Mouse (Mus musculus) forebrain, embryonic 16.5 days (tissue): ENCODE data around the gene Epha6. TPM values are rescaled to one million over a fixed set of nuclear protein-coding genes. Genes with fewer than 3 reads are reported as not detected.

Source experiments
- ATAC-seq: fragments of 200-750 bp; cut with Nextera tagmentation; 2 replicates; pipeline ENCODE4 v1.8.0; 2017; ENCODE audit warnings: mild to moderate bottlenecking, moderate library complexity
- H3K27ac ChIP-seq: fragments of 300-500 bp; sonication (generic); 2 replicates; pipeline ENCODE4 v1.5.1; 2014; ENCODE audit warnings: low read length, control low read depth
- H3K27me3 ChIP-seq: fragments of 300-500 bp; sonication (generic); replicated peaks from 2 replicates; pipeline ENCODE4 v1.6.1; 2014; ENCODE audit warnings: low read length; ENCODE audit not compliant: control insufficient read depth, insufficient read depth
- H3K36me3 ChIP-seq: fragments of 300-500 bp; sonication (generic); 2 replicates; pipeline ENCODE4 v1.6.1; 2014; ENCODE audit not compliant: control insufficient read depth, insufficient read depth
- H3K4me1 ChIP-seq: fragments of 300-500 bp; sonication (generic); replicated peaks from 2 replicates; pipeline ENCODE4 v1.6.1; 2014; ENCODE audit warnings: low read length; ENCODE audit not compliant: control insufficient read depth, insufficient read depth
- H3K4me2 ChIP-seq: fragments of 300-500 bp; sonication (generic); 2 replicates; pipeline ENCODE4 v1.6.1; 2014; ENCODE audit warnings: mild to moderate bottlenecking, low read length, control low read depth
- H3K4me3 ChIP-seq: fragments of 300-500 bp; sonication (generic); replicated peaks from 2 replicates; pipeline ENCODE4 v1.5.1; 2014; ENCODE audit warnings: mild to moderate bottlenecking, low read length, control low read depth
- H3K9ac ChIP-seq: fragments of 300-500 bp; sonication (generic); replicated peaks from 2 replicates; pipeline ENCODE4 v1.6.1; 2014; ENCODE audit warnings: low read depth, low read length, control low read depth
- H3K9me3 ChIP-seq: fragments of 300-500 bp; sonication (generic); 2 replicates; pipeline ENCODE4 v1.6.1; 2016; ENCODE audit warnings: low read length; ENCODE audit not compliant: control insufficient read depth
- WGBS: fragments of 180-500 bp; shearing (Covaris S2); extraction: QIAGEN DNeasy Blood & Tissue Kit; methylation state at CpG from one replicate; pipeline ENCODE4 v1.1.7; 2014; 5-methylcytosine and 5-hydroxymethylcytosine counted together
- polyA plus RNA-seq: library from polyadenylated mRNA; unstranded; fragments of >200 nt; fragmentation: Nextera tagmentation; extraction: Ambion mirVana; gene quantifications from 2 replicates; pipeline ENCODE4 v1.2.1, GENCODE M21; 2015

Gene Epha6
- polyA plus RNA-seq, 1 experiment from 2014 or later = 5.5 TPM

DNA sequence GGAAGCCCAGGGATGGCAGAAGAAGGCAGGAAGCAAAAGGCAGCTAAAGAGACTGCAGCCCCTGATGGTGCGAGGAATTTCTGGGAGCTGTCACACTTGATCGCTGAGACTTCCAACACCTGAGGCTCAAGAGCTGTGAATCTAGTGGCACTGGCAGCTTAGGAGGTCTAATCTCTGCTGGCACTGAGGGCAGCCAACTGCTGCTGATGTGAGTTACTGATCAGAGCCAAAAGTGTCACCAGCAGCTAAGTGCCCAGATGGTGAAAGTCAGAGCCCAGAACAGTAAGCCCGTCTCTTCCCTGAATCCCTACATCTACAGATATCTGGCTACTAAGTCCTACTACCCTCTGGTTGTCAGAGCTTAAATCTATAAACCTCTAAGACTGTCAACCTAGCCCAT, 518.4 kb downstream of the Epha6 start:
- Histone ChIP-seq H3K27ac (no peak overlapping the region), H3K4me2 (no peak overlapping the region), H3K36me3 (no peaks in the 10 kb centered on the region), H3K27me3 (no peaks in the 10 kb centered on the region), H3K9me3 (no peaks in the 10 kb centered on the region), H3K9ac (no peak overlapping the region), H3K4me1 (no peaks in the 10 kb centered on the region), H3K4me3 (no peak overlapping the region)
- WGBS = 72% methylated on average over 3 of the region's 3 CpGs
- ATAC-seq = no peak

GRCm38 (mm10) chr16:60070457-60071112, 534.7 kb downstream of the Epha6 start:
- H3K9me3 ChIP-seq = no peaks in the 10 kb centered on the region
- no peaks in the 10 kb centered on the region for H3K27me3 ChIP-seq
- no peak overlapping the region for H3K27ac ChIP-seq
- H3K9ac ChIP-seq = no peak overlapping the region
- ATAC-seq = no peak
- H3K4me1 ChIP-seq = no peaks in the 10 kb centered on the region
- H3K4me3 ChIP-seq = no peak overlapping the region
- no peak overlapping the region for H3K4me2 ChIP-seq
- no peaks in the 10 kb centered on the region for H3K36me3 ChIP-seq
- WGBS = 78% methylated on average over 10 of the region's 10 CpGs

DNA sequence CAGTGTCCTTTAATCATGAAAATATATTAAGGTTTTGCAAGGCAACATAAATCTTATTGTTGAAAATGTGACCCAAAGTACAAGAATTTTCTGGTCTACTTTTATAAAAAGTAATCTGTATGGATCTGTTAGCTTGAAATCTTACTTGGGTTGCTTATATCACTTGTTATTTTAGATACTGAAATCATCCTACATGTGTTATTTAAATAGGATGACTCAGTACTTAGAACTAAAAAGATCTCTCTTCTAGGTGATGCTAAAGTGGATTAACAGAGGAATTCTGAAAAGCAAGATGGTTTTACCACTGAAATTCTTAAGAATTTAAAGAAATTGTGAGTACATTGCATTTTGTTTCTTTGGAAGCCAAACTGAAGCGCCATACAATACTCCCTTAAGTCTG, 561.5 kb downstream of the Epha6 start:
- WGBS = 79% methylated on average over 1 of the region's 1 CpGs
- no peaks in the 10 kb centered on the region for H3K27me3 ChIP-seq
- no peaks in the 10 kb centered on the region for H3K4me1 ChIP-seq
- H3K9ac ChIP-seq = no peak overlapping the region
- ATAC-seq = no peak
- no peaks in the 10 kb centered on the region for H3K36me3 ChIP-seq
- no peak overlapping the region for H3K4me2 ChIP-seq
- H3K9me3 ChIP-seq = no peaks in the 10 kb centered on the region
- H3K4me3 ChIP-seq = no peak overlapping the region
- no peak overlapping the region for H3K27ac ChIP-seq

GRCm38 (mm10) chr16:60028381-60028780, 577.0 kb downstream of the Epha6 start:
- H3K4me3 ChIP-seq = no peak overlapping the region
- no peak overlapping the region for H3K4me2 ChIP-seq
- H3K27me3 ChIP-seq = no peaks in the 10 kb centered on the region
- H3K9ac ChIP-seq = no peak overlapping the region
- no peaks in the 10 kb centered on the region for H3K9me3 ChIP-seq
- H3K4me1 ChIP-seq = no peaks in the 10 kb centered on the region
- no peaks in the 10 kb centered on the region for H3K36me3 ChIP-seq
- WGBS = 83% methylated on average over 1 of the region's 1 CpGs
- no peak for ATAC-seq
- H3K27ac ChIP-seq = no peak overlapping the region

DNA sequence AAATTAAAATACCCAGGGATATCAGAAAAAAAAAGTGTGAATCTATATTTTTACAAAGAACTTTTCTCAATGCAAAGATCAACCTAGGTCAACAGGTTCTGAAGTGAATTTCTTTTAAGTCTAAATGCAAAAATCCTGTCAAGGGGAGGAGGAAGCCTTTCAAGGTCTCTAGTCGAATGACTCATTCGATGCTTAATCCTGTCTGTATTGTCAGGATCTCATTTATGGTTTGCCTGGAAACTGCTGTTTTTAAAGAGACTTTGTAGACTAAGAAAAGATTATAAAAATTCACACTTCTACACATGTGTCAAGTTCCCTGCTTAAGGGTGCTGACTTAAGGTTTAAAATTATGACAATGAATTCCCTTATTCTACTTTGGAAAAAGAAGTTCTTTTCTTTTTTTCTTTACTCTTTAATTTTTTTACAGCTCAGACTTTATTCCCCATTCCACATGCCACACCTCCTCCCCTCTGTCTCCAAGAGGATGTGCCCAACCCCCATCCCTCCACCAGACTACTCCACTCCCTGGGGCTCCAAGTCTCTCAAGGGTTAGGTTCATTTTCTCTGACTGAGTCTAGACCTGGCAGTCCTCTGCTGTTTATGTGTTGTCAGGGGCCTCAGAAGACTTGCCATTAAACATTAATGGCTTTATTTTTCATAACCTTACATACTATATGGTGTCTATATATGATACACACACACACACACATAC, 598.3 kb downstream of the Epha6 start:
- Histone ChIP-seq H3K36me3 (no peaks in the 10 kb centered on the region), H3K27ac (no peak overlapping the region), H3K9ac (no peak overlapping the region), H3K27me3 (no peaks in the 10 kb centered on the region), H3K9me3 (no peaks in the 10 kb centered on the region), H3K4me3 (no peak overlapping the region), H3K4me2 (no peak overlapping the region), H3K4me1 (no peaks in the 10 kb centered on the region)
- WGBS = 16% methylated on average over 2 of the region's 2 CpGs
- no peak for ATAC-seq

- ATAC-seq = peak; percentile 74
- H3K4me3 ChIP-seq = no peak overlapping the region
Measured at GRCm38 (mm10) chr16:59969816-59970215, 635.5 kb downstream of the Epha6 start.

DNA sequence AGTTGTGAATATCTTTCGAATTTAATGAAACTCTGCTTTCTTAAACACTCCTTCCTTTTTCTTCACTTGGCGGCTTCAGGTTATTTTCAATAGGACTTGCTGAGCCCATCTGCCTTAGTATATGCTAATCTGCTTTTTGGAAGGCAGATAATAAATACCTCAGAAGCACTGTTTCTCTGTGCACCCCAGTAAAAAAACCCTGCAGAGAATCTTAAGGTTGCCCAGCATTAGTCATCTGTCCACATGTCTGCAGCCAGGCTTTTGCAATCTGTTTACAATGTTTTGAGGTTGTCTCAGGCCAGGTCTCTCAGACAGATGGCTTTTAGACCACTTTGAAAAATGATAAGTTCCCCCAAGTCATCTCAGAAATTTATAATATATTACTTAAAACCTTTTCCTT, 649.6 kb downstream of the Epha6 start:
- H3K9me3 ChIP-seq = no peaks in the 10 kb centered on the region
- ATAC-seq = no peak
- 70% methylated on average over 2 of the region's 2 CpGs for WGBS
- no peaks in the 10 kb centered on the region for H3K27me3 ChIP-seq
- no peak overlapping the region for H3K4me3 ChIP-seq
- H3K4me1 ChIP-seq = no peaks in the 10 kb centered on the region; the same call in 1 of the 2 replicates
- H3K4me2 ChIP-seq = no peak overlapping the region
- no peak overlapping the region for H3K9ac ChIP-seq
- H3K36me3 ChIP-seq = no peaks in the 10 kb centered on the region
- H3K27ac ChIP-seq = no peak overlapping the region

More at GRCm38 (mm10) chr16:59969816-59970215, 635.5 kb downstream of the Epha6 start:
- H3K27me3 ChIP-seq = no peaks in the 10 kb centered on the region
- no peaks in the 10 kb centered on the region for H3K36me3 ChIP-seq
- H3K4me1 ChIP-seq = 0 out of 2 replicates have a peak, but pooled peaks cover 2% of the 10 kb centered on the region
- H3K27ac ChIP-seq = no peak overlapping the region
- WGBS = 15% methylated on average over 4 of the region's 4 CpGs
- no peak overlapping the region for H3K4me2 ChIP-seq
- no peaks in the 10 kb centered on the region for H3K9me3 ChIP-seq
- no peak overlapping the region for H3K9ac ChIP-seq

DNA sequence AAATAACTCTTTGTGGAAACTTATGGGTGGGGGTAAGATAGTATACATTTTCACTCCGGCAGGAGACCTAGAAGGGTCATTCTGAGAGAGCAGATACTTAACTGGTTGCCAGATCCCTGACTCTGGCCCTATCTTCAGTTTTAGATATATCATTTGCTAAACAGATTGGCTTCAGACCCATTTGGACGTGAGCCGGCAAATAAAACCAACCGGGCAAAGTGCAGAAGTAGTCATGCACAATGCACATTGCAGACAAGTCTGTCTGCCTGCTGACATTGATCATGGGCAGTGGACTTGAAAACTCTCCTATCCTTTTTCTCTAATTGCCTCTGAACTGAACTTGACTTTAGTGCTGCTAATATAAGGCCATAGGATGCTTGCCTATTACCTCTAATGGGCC, 681.6 kb downstream of the Epha6 start:
- Histone ChIP-seq H3K4me2 (no peak overlapping the region), H3K9ac (no peak overlapping the region), H3K4me1 (no peaks in the 10 kb centered on the region), H3K9me3 (no peaks in the 10 kb centered on the region), H3K27me3 (no peaks in the 10 kb centered on the region), H3K27ac (no peak overlapping the region), H3K4me3 (no peak overlapping the region), H3K36me3 (no peaks in the 10 kb centered on the region)
- 83% methylated on average over 4 of the region's 4 CpGs for WGBS
- ATAC-seq = no peak

GRCm38 (mm10) chr16:59880073-59880472, 725.3 kb downstream of the Epha6 start:
- ATAC-seq = no peak
- no peaks in the 10 kb centered on the region for H3K27me3 ChIP-seq
- no peak overlapping the region for H3K4me2 ChIP-seq
- H3K4me1 ChIP-seq = no peaks in the 10 kb centered on the region
- no peak overlapping the region for H3K27ac ChIP-seq
- no peak overlapping the region for H3K4me3 ChIP-seq
- H3K36me3 ChIP-seq = no peaks in the 10 kb centered on the region
- no peaks in the 10 kb centered on the region for H3K9me3 ChIP-seq
- 94% methylated on average over 13 of the region's 13 CpGs for WGBS
- H3K9ac ChIP-seq = no peak overlapping the region
